Mouse (Mus musculus) intestine, embryonic 15.5 days (tissue): ENCODE results near the gene Lypd4. TPM values are rescaled to one million over a fixed set of nuclear protein-coding genes. Genes with fewer than 3 reads are reported as not detected.

Experiments
- ATAC-seq: fragments of 200-750 bp; cut with Nextera tagmentation; 2 replicates; pipeline ENCODE4 v1.8.0; 2017; ENCODE audit warnings: moderate TSS enrichment, moderate library complexity
- H3K27ac ChIP-seq: fragments of 300-500 bp; sonication (generic); 2 replicates; pipeline ENCODE4 v1.5.1; 2015; ENCODE audit warnings: mild to moderate bottlenecking, inconsistent platforms
- H3K27me3 ChIP-seq: fragments of 300-500 bp; sonication (generic); replicated peaks from 2 replicates; pipeline ENCODE4 v1.6.1; 2015; ENCODE audit warnings: inconsistent platforms
- H3K36me3 ChIP-seq: fragments of 300-500 bp; sonication (generic); 2 replicates; pipeline ENCODE4 v1.6.1; 2015; ENCODE audit warnings: inconsistent platforms
- H3K4me1 ChIP-seq: fragments of 300-500 bp; sonication (generic); replicated peaks from 2 replicates; pipeline ENCODE4 v1.6.1; 2015; ENCODE audit warnings: inconsistent platforms
- H3K4me2 ChIP-seq: fragments of 300-500 bp; sonication (generic); replicated peaks from 2 replicates; pipeline ENCODE4 v1.6.1; 2015; ENCODE audit warnings: mild to moderate bottlenecking, inconsistent platforms
- H3K4me3 ChIP-seq: fragments of 300-500 bp; sonication (generic); replicated peaks from 2 replicates; pipeline ENCODE4 v1.5.1; 2015; ENCODE audit warnings: inconsistent platforms
- H3K9ac ChIP-seq: fragments of 300-500 bp; sonication (generic); 2 replicates; pipeline ENCODE4 v1.6.1; 2015; ENCODE audit warnings: inconsistent platforms
- H3K9me3 ChIP-seq: fragments of 300-500 bp; sonication (generic); 2 replicates; pipeline ENCODE4 v1.6.1; 2016; ENCODE audit warnings: inconsistent platforms
- WGBS: fragments of 180-500 bp; shearing (Covaris S2); methylation state at CpG from one replicate; pipeline ENCODE4 v1.1.7; 2015; 5-methylcytosine and 5-hydroxymethylcytosine counted together
- polyA plus RNA-seq: library from polyadenylated mRNA; unstranded; fragments of >200 nt; fragmentation: Nextera tagmentation; extraction: Ambion mirVana; gene quantifications from 2 replicates; pipeline ENCODE4 v1.2.1, GENCODE M21; 2015

Gene Lypd4
- polyA plus RNA-seq, result not detected in 2 replicates

- H3K9ac ChIP-seq, result no peak within 1 kb of the TSS
- WGBS, result 49% methylated on average over 41 of the region's 41 CpGs
- no peak for ATAC-seq
- no peaks in the 10 kb centered on the region for H3K4me1 ChIP-seq
- H3K27me3 ChIP-seq, result peaks cover 3% of the 10 kb centered on the region
- no peaks in the 10 kb centered on the region for H3K9me3 ChIP-seq
- H3K36me3 ChIP-seq, result no peaks in the 10 kb centered on the region
- H3K27ac ChIP-seq, result no peak within 1 kb of the TSS
- no peak within 1 kb of the TSS for H3K4me3 ChIP-seq
- no peak within 1 kb of the TSS for H3K4me2 ChIP-seq
Observed at GRCm38 (mm10) chr7:24869532-24870165, at the start of gene Lypd4, which contains the start of gene Dmrtc2. Gene Lypd4 (minus strand): TSS chr7:24869941. Gene Dmrtc2 (plus strand): TSS chr7:24870057.

GRCm38 (mm10) chr7:24918763-24919323 lies 49.1 kb upstream of the Lypd4 start:
- ATAC-seq, result no peak
- H3K4me2 ChIP-seq, result no peak overlapping the region
- no peaks in the 10 kb centered on the region for H3K4me1 ChIP-seq
- no peak overlapping the region for H3K27ac ChIP-seq
- peaks cover 59% of the 10 kb centered on the region for H3K36me3 ChIP-seq
- WGBS, result 92% methylated on average over 20 of the region's 20 CpGs
- H3K9ac ChIP-seq, result no peak overlapping the region
- no peaks in the 10 kb centered on the region for H3K9me3 ChIP-seq
- no peak overlapping the region for H3K4me3 ChIP-seq
- H3K27me3 ChIP-seq, result no peaks in the 10 kb centered on the region

GRCm38 (mm10) chr7:24912480-24912879 lies 42.7 kb upstream of the Lypd4 start:
- Histone ChIP-seq H3K27ac (no peak overlapping the region), H3K4me1 (peaks cover 4% of the 10 kb centered on the region; the same call in 1 of the 2 replicates), H3K36me3 (peaks cover 28% of the 10 kb centered on the region), H3K4me3 (no peak overlapping the region), H3K4me2 (no peak overlapping the region), H3K9me3 (no peaks in the 10 kb centered on the region), H3K9ac (no peak overlapping the region), H3K27me3 (no peaks in the 10 kb centered on the region)
- no peak for ATAC-seq
- WGBS, result 95% methylated on average over 14 of the region's 14 CpGs

GRCm38 (mm10) chr7:24907211-24907748 lies 37.5 kb upstream of the Lypd4 start:
- Histone ChIP-seq H3K9ac (no peak overlapping the region), H3K9me3 (no peaks in the 10 kb centered on the region), H3K4me2 (peak overlapping the region; percentile 28; the same call in 1 of the 2 replicates), H3K4me3 (no peak overlapping the region), H3K27ac (no peak overlapping the region), H3K27me3 (no peaks in the 10 kb centered on the region), H3K36me3 (peaks cover 7% of the 10 kb centered on the region), H3K4me1 (peaks cover 27% of the 10 kb centered on the region)
- WGBS, result 25% methylated on average over 13 of the region's 13 CpGs
- ATAC-seq, result no peak

- H3K4me3 ChIP-seq, result no peak overlapping the region
- H3K27ac ChIP-seq, result no peak overlapping the region
- peak overlapping the region; percentile 28; the same call in 1 of the 2 replicates for H3K4me2 ChIP-seq
- peaks cover 27% of the 10 kb centered on the region for H3K4me1 ChIP-seq
- no peak for ATAC-seq
- H3K27me3 ChIP-seq, result no peaks in the 10 kb centered on the region
- 25% methylated on average over 6 of the region's 6 CpGs for WGBS
- no peak overlapping the region for H3K9ac ChIP-seq
- H3K36me3 ChIP-seq, result peaks cover 4% of the 10 kb centered on the region; the same call in 1 of the 2 replicates
- H3K9me3 ChIP-seq, result no peaks in the 10 kb centered on the region
Observed at GRCm38 (mm10) chr7:24906551-24906950, 36.8 kb upstream of the Lypd4 start.

- ATAC-seq, result peak; percentile 13; the same call in 1 of the 2 replicates
- peak overlapping the region; percentile 81 for H3K9ac ChIP-seq
- H3K36me3 ChIP-seq, result peaks cover 4% of the 10 kb centered on the region; the same call in 1 of the 2 replicates
- peak overlapping the region; percentile 72; the same call in 1 of the 2 replicates for H3K27ac ChIP-seq
- 18% methylated on average over 3 of the region's 3 CpGs for WGBS
- H3K9me3 ChIP-seq, result no peaks in the 10 kb centered on the region
- peak overlapping the region; percentile 83 for H3K4me3 ChIP-seq
- H3K4me1 ChIP-seq, result peaks cover 27% of the 10 kb centered on the region
- H3K4me2 ChIP-seq, result peak overlapping the region; percentile 78
- H3K27me3 ChIP-seq, result no peaks in the 10 kb centered on the region
Observed at GRCm38 (mm10) chr7:24904936-24905335, 35.2 kb upstream of the Lypd4 start.

- ATAC-seq, result peak; percentile 96
- H3K36me3 ChIP-seq, result peaks cover 4% of the 10 kb centered on the region; the same call in 1 of the 2 replicates
- H3K9me3 ChIP-seq, result no peaks in the 10 kb centered on the region
- H3K4me1 ChIP-seq, result peaks cover 27% of the 10 kb centered on the region
- peak overlapping the region; percentile 78 for H3K4me2 ChIP-seq
- H3K27me3 ChIP-seq, result no peaks in the 10 kb centered on the region
- under 1% methylated on average over 29 of the region's 30 CpGs for WGBS
- peak overlapping the region; percentile 81 for H3K9ac ChIP-seq
- H3K4me3 ChIP-seq, result peak overlapping the region; percentile 83
- peak overlapping the region; percentile 92 for H3K27ac ChIP-seq
Observed at GRCm38 (mm10) chr7:24904070-24904483, 34.3 kb upstream of the Lypd4 start.

- Histone ChIP-seq H3K27me3 (no peaks in the 10 kb centered on the region), H3K4me3 (peak overlapping the region; percentile 83), H3K4me1 (peaks cover 27% of the 10 kb centered on the region), H3K36me3 (peaks cover 4% of the 10 kb centered on the region; the same call in 1 of the 2 replicates), H3K4me2 (peak overlapping the region; percentile 78), H3K9ac (peak overlapping the region; percentile 76), H3K9me3 (no peaks in the 10 kb centered on the region), H3K27ac (peak overlapping the region; percentile 92)
- WGBS, result 21% methylated on average over 10 of the region's 10 CpGs
- ATAC-seq, result no peak
Observed at GRCm38 (mm10) chr7:24903444-24903825, 33.7 kb upstream of the Lypd4 start.

GRCm38 (mm10) chr7:24902630-24903443 lies 33.1 kb upstream of the Lypd4 start, which contains the start of gene Arhgef1:
Gene Arhgef1 (plus strand): TSS chr7:24902912.
- peak within 1 kb of the TSS; percentile 78 for H3K4me2 ChIP-seq
- WGBS, result 4% methylated on average over 45 of the region's 68 CpGs
- ATAC-seq, result peak; percentile 65

GRCm38 (mm10) chr7:24902264-24902629 lies 32.5 kb upstream of the Lypd4 start:
- H3K27me3 ChIP-seq, result no peaks in the 10 kb centered on the region
- ATAC-seq, result no peak

More at GRCm38 (mm10) chr7:24902630-24903443, 33.1 kb upstream of the Lypd4 start, which contains the start of gene Arhgef1:
- Histone ChIP-seq H3K27me3 (no peaks in the 10 kb centered on the region), H3K27ac (peak within 1 kb of the TSS; percentile 92), H3K36me3 (no peaks in the 10 kb centered on the region), H3K9ac (peak within 1 kb of the TSS; percentile 76), H3K9me3 (no peaks in the 10 kb centered on the region), H3K4me1 (peaks cover 27% of the 10 kb centered on the region), H3K4me3 (peak within 1 kb of the TSS; percentile 83)

GRCm38 (mm10) chr7:24901842-24902241 lies 32.1 kb upstream of the Lypd4 start:
- Histone ChIP-seq H3K4me2 (no peak overlapping the region), H3K4me1 (peaks cover 17% of the 10 kb centered on the region), H3K4me3 (no peak overlapping the region), H3K9me3 (no peaks in the 10 kb centered on the region), H3K9ac (no peak overlapping the region), H3K27me3 (no peaks in the 10 kb centered on the region), H3K27ac (no peak overlapping the region; the same call in 1 of the 2 replicates), H3K36me3 (no peaks in the 10 kb centered on the region)
- no peak for ATAC-seq
- WGBS, result 57% methylated on average over 1 of the region's 1 CpGs

More at GRCm38 (mm10) chr7:24902264-24902629, 32.5 kb upstream of the Lypd4 start:
- 42% methylated on average over 2 of the region's 2 CpGs for WGBS
- Histone ChIP-seq H3K36me3 (no peaks in the 10 kb centered on the region), H3K9ac (peak overlapping the region; percentile 76), H3K9me3 (no peaks in the 10 kb centered on the region), H3K4me3 (peak overlapping the region; percentile 83), H3K4me2 (peak overlapping the region; percentile 78), H3K27ac (peak overlapping the region; percentile 92), H3K4me1 (peaks cover 21% of the 10 kb centered on the region)
